Mouse (Mus musculus) macrophage (primary cell): Measurements from ENCODE around the gene Tspyl4. TPM values are rescaled to one million over a fixed set of nuclear protein-coding genes. Genes with fewer than 3 reads are reported as not detected.
A peak's percentile ranks its signal among the peaks of the same experiment; 100 is the strongest.

Experiments used
- H3K27ac ChIP-seq: fragments of 350-480 bp; formaldehyde crosslinking; 2 replicates; pipeline ENCODE4 v1.9.0; 2021
- H3K36me3 ChIP-seq: fragments of 350-480 bp; formaldehyde crosslinking; 2 replicates; pipeline ENCODE4 v1.9.0; 2021; ENCODE audit errors: inconsistent target
- H3K4me3 ChIP-seq: fragments of 350-480 bp; formaldehyde crosslinking; 2 replicates; pipeline ENCODE4 v1.9.0; 2021; ENCODE audit errors: inconsistent target
- H3K79me2 ChIP-seq: fragments of 350-480 bp; formaldehyde crosslinking; 2 replicates; pipeline ENCODE4 v1.9.0; 2021; ENCODE audit errors: inconsistent target
- WGBS: methylation state at CpG from one replicate; pipeline ENCODE4 v1.1.7; 2026; ENCODE audit warnings: inconsistent platforms; ENCODE audit not compliant: missing documents; 5-methylcytosine and 5-hydroxymethylcytosine counted together
- polyA plus RNA-seq: library from polyadenylated mRNA; stranded (reverse); fragments of 250-400 nt; gene quantifications from 3 replicates; pipeline ENCODE4 v1.2.4, GENCODE M21; 2018; ENCODE audit warnings: inconsistent platforms

Gene Tspyl4
- polyA plus RNA-seq, 1 experiment from 2014 or later = 5.7 TPM

- peak overlapping the region; percentile 38; the same call in 1 of the 2 replicates for H3K27ac ChIP-seq
- H3K4me3 ChIP-seq = peak overlapping the region; percentile 87
- no peaks in the 10 kb centered on the region for H3K36me3 ChIP-seq
- WGBS = 54% methylated on average over 25 of the region's 25 CpGs
- H3K79me2 ChIP-seq = peaks cover 9% of the 10 kb centered on the region; the same call in 1 of the 2 replicates
These were observed 925 bp downstream of the Tspyl4 start for GRCm38 (mm10) chr10:34297980-34298753.

GRCm38 (mm10) chr10:34300368-34300767, 3.1 kb downstream of the Tspyl4 start:
- Histone ChIP-seq H3K36me3 (no peaks in the 10 kb centered on the region), H3K27ac (no peak overlapping the region), H3K4me3 (no peak overlapping the region), H3K79me2 (peaks cover 9% of the 10 kb centered on the region; the same call in 1 of the 2 replicates)
- WGBS = 90% methylated on average over 5 of the region's 5 CpGs

DNA sequence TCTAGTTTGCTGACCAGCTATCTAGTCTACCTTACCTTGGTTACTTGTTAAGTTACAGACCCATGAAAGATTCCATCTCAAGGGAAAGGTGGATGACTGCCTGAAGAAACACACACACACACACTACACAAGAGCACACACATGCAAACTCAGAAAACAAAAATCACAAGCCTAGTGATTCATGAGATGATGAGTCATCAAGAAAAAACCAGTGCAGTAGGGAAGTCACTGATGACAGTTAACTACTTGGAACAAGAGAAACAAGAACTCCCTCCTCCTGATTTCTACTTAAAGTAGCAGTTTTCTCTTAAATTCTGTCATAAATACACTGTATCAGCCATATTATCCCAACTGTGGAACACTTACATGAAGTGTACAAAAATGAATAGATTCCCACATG, 9.8 kb downstream of the Tspyl4 start:
- Histone ChIP-seq H3K36me3 (no peaks in the 10 kb centered on the region), H3K79me2 (no peaks in the 10 kb centered on the region), H3K27ac (peak overlapping the region; percentile 77), H3K4me3 (no peak overlapping the region)

DNA sequence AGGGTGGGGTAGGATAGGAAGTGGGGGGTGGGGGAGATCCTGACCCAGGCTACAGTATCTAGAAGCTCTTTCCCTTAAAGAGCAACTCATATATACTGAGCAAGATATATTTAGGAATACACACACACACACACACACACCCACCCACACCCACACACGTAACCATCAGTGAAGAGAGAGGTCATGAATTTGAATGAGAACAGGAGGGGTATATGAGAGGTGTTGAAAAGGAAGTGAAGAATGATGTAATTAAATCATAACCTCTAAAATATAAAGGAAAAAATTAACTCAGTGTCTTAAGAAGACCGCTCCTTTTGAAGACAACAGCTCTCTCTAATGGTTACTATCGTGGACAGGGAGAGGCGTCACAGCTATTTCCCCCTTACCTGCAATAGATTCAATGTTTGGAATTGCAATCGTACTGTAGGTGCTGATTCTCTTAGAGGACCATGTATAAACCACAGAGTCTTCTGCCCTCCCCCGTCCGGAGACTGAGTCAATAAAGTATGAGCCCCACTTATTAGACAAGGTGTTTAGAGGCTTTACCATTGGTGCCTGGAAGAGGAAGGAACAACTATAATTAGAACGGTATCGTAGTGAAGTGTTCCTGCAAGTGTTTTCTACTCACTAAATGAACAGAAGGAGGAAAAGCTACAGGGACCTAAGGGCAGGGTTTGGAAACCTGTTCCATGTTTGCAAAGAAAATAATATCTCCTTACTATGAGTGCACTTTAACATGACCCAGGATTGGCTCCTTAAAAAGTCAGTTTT, 12.9 kb downstream of the Tspyl4 start:
- H3K79me2 ChIP-seq = no peaks in the 10 kb centered on the region
- H3K36me3 ChIP-seq = peaks cover 9% of the 10 kb centered on the region; the same call in 1 of the 2 replicates
- 56% methylated on average over 8 of the region's 9 CpGs for WGBS
- no peak overlapping the region for H3K27ac ChIP-seq
- H3K4me3 ChIP-seq = no peak overlapping the region

GRCm38 (mm10) chr10:34312536-34312935, 15.3 kb downstream of the Tspyl4 start:
- 95% methylated on average over 3 of the region's 3 CpGs for WGBS
- Histone ChIP-seq H3K4me3 (no peak overlapping the region), H3K79me2 (no peaks in the 10 kb centered on the region), H3K27ac (no peak overlapping the region), H3K36me3 (peaks cover 9% of the 10 kb centered on the region; the same call in 1 of the 2 replicates)

GRCm38 (mm10) chr10:34316571-34317216, 19.5 kb downstream of the Tspyl4 start:
- WGBS = 39% methylated on average over 3 of the region's 3 CpGs
- H3K4me3 ChIP-seq = no peak overlapping the region
- H3K36me3 ChIP-seq = peaks cover 14% of the 10 kb centered on the region; the same call in 1 of the 2 replicates
- no peak overlapping the region for H3K27ac ChIP-seq
- H3K79me2 ChIP-seq = no peaks in the 10 kb centered on the region

DNA sequence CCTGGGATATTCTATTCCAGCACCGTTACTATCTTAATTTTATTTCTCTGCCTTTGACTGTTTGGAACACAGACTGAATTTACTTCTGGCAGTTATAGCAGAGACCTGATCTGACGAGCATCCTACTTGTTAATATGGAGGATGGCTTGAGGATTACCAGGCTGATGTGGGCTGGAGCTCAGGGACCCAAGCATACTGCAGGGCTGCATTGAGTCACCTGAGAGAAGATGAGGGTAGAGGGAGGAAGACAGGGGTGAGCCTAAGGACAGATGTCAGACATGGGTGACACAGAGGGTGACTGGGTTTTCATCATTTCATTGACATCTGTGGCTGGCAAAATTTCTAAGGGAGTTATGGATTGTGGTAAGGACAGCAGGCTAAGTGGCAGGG, 20.0 kb downstream of the Tspyl4 start:
- Histone ChIP-seq H3K79me2 (no peaks in the 10 kb centered on the region), H3K27ac (no peak overlapping the region), H3K4me3 (no peak overlapping the region), H3K36me3 (peaks cover 14% of the 10 kb centered on the region; the same call in 1 of the 2 replicates)
- 94% methylated on average over 2 of the region's 2 CpGs for WGBS

DNA sequence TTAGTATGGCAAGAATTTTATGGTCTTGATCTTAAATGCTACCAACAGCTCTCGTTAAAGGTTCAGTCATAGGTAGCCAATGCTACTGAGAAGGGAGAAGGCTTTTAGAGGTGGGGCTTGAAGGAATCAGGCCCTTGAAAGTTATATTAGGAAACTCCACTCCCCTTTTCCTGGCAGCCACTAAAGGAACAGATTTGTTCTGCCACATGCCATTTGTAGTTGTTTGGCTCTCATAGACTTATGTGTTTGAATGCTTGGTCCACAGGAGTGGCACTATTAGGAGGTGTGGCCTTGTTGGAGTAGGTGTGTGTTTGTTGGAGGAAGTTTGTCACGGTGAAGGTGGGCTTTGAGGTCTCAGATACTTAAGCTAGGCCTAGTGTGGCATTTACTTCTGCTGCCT, 23.6 kb downstream of the Tspyl4 start:
- WGBS = 94% methylated on average over 2 of the region's 2 CpGs
- no peak overlapping the region for H3K4me3 ChIP-seq
- 0 out of 2 replicates have a peak, but pooled peaks cover 9% of the 10 kb centered on the region for H3K36me3 ChIP-seq
- H3K79me2 ChIP-seq = no peaks in the 10 kb centered on the region
- no peak overlapping the region for H3K27ac ChIP-seq

DNA sequence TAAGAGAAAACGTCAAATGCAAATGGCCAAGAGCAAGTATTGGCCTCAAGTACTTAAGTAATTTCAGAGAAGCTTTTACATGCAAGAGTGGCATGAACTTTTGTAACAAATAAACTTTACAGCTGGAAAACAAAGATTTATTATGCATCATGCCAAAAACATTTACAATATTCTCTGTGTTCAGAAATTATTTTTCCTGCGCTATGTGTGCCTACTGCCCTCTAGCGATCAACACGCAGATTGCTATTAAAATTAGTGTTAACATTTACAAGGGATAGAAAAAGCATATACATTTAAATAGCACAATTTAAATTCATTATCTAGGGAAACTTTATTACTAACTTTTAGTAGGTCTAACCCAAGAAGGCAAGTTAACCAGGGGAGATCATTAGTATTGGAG, 29.5 kb downstream of the Tspyl4 start:
- H3K36me3 ChIP-seq = 0 out of 2 replicates have a peak, but pooled peaks cover 4% of the 10 kb centered on the region
- no peak overlapping the region for H3K4me3 ChIP-seq
- H3K27ac ChIP-seq = no peak overlapping the region
- no peaks in the 10 kb centered on the region for H3K79me2 ChIP-seq
- 33% methylated on average over 4 of the region's 4 CpGs for WGBS

- no peaks in the 10 kb centered on the region for H3K79me2 ChIP-seq
- H3K36me3 ChIP-seq = 0 out of 2 replicates have a peak, but pooled peaks cover 4% of the 10 kb centered on the region
- H3K4me3 ChIP-seq = no peak overlapping the region
- H3K27ac ChIP-seq = no peak overlapping the region
- WGBS = 88% methylated on average over 5 of the region's 5 CpGs
These were observed 29.9 kb downstream of the Tspyl4 start for GRCm38 (mm10) chr10:34327144-34327543.

DNA sequence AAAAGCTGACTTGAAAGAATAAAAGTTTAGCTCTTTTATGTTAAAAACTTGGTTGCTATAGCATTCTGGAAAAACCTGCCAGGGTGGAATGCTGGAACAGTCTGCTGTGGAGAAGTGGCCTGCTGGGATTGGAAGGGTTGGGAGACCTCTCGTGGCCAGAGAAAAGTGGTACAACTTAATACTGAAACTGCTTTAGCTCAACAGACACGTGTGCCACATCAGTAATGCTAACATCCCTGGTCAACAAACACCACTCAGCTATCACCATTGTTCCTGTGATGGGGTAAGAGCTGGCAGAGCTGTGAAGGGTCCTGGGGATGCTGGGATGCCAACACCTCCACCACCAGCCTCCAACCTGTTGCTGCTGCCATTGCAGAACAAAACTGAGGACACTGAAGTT, 31.1 kb downstream of the Tspyl4 start:
- Histone ChIP-seq H3K4me3 (no peak overlapping the region), H3K27ac (no peak overlapping the region), H3K36me3 (0 out of 2 replicates have a peak, but pooled peaks cover 4% of the 10 kb centered on the region), H3K79me2 (no peaks in the 10 kb centered on the region)
- WGBS = 28% methylated on average over 2 of the region's 2 CpGs

DNA sequence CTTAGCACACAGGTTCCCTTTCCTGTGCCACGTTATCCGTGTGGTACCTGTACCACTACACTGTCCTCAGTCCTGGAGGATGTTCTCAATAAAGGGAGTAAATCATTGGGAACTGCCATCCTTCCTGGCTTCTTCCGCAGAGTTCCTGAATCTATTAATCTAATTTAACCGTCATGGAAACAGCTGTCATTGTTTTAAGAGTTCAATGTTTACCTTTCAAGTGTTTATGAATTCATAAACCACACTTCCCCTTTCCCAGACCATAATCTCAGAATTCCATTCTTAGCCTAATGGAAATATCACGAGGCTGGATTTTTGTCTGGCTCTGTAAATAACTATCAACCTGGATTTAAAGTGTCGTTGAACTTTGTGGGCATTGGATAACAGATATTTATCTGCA, 43.8 kb downstream of the Tspyl4 start:
- WGBS = 92% methylated on average over 6 of the region's 6 CpGs
- no peak overlapping the region for H3K27ac ChIP-seq
- no peaks in the 10 kb centered on the region for H3K79me2 ChIP-seq
- no peaks in the 10 kb centered on the region for H3K36me3 ChIP-seq
- no peak overlapping the region for H3K4me3 ChIP-seq

DNA sequence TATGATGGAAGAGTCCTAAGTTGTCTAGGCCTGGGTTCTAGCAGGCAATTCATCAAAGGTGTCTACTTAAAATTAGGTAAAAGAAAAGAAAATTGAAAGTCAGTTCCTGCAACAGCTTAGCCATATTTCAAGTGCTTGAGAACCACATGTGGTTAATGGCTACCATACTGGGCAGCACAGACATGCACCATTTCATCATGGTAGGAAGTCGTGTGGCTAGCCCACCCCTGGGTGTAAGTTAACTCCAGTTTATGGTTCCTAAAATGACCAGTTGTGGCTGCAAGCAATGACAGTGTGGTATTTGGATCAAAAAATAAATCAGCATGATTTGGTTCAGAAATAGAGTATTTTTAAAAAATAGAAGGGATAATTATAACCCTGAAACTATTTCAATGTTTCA, 44.6 kb downstream of the Tspyl4 start:
- 20% methylated on average over 1 of the region's 1 CpGs for WGBS
- H3K4me3 ChIP-seq = no peak overlapping the region
- H3K79me2 ChIP-seq = no peaks in the 10 kb centered on the region

More for the DNA sequence above, 44.6 kb downstream of the Tspyl4 start:
- Histone ChIP-seq H3K27ac (no peak overlapping the region), H3K36me3 (no peaks in the 10 kb centered on the region)
